Mouse (Mus musculus): ENCODE data around the gene Eif3i. TPM values are rescaled to one million over a fixed set of nuclear protein-coding genes. Genes with fewer than 3 reads are reported as not detected.

Eif3i gene
- total RNA-seq, 4 experiments from 2014 or later, result 119 to 128 (median 123) TPM

DNA sequence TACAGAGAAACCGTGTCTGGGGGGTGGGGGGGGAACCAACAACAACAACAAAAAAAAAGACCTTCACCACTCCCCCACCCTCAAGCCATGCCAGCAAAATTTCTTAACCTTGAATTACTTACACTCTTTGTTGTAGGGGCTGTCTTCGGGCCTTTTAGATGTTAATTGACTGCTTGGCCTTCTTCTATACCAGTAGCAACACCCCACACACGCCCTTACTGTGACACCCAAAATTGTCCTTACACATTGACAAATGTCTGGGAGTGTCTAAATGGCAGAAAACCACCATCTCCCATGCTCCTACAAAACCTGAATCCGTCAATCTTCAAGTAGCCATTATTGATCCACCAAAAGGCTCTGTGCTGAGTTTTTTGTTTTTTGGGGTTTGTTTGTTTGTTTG is 56.3 kb downstream of the Eif3i start:
- no peak for DNase-seq (ENCODE audit: low spot score in 2 of 2)

DNA sequence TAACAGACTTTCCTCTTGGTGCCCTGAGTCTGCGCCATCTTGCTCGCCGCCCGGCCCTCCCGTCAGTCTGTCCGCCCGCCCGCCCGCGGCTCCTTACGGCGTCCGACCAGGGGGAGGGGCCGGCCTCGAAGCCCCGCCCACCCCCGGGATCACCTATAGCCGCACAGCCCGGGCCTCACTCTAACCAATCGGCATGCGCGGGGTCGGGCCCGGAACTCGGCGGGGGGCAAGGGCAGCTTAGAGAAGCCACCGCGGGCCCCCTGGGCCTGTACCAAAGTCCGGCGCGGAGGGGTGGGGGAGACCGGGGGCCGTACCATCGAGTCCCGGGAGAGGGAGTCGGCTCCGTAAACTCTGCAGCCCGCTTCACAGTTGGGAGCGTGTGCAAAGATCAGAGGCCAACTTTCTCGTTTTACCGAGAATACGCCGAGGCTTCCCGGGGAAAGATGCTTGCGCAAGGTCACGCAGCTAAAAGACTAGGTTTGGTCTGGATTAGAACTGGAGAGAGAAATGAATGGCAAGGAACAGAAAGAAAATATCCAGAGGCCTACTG is 57.8 kb downstream of the Eif3i start, which contains the start of gene Hdac1:
Hdac1 (minus strand) TSS at position 122 of the 550 bp plus-strand sequence.
- peak; percentile 94 for DNase-seq (ENCODE audit: low spot score in 2 of 2)

Small RNA genes lying within 50 kb of the gene (microRNA-seq; reads per million reads assigned to microRNA genes)
- gene Mir8119, result 0 reads per million in 2 experiments

Other genes starting within 250 kb of the Eif3i start
- 1 to 10 TPM; 2.5 to 4.5 (median 2.9) TPM for gene Zbtb8a, start 222.5 kb downstream of the Eif3i start, total RNA-seq (2022)
- gene Zbtb8b, start 159.8 kb downstream of the Eif3i start, total RNA-seq (2022), result 1 to 10 TPM; 3.4 to 4.6 (median 4.0) TPM
- gene Bsdc1, start 139.1 kb downstream of the Eif3i start, total RNA-seq (2022), result 10 to 100 TPM; 57.4 to 64.9 (median 62.5) TPM
- under 1 TPM in 3 of 4 experiments, not detected in 1; 0.25 to 0.29 (median 0.25) TPM for gene Tssk3, start 109.6 kb downstream of the Eif3i start, total RNA-seq (2022)
- gene Fam229a, start 109.5 kb downstream of the Eif3i start, total RNA-seq (2022), result not detected
- gene Marcksl1, start 87.1 kb downstream of the Eif3i start, total RNA-seq (2022), result 10 to 100 TPM; 55.9 to 79.7 (median 68.7) TPM
- 10 to 100 TPM; 37.7 to 48.1 (median 44.5) TPM for gene Hdac1, start 57.9 kb downstream of the Eif3i start, total RNA-seq (2022)
- 1 to 10 TPM; 2.4 to 4.7 (median 3.6) TPM for gene Lck, start 27.0 kb downstream of the Eif3i start, total RNA-seq (2022)
- 1 to 10 TPM in 2 of 4 experiments, under 1 TPM in 1, not detected in 1; 0.70 to 2.4 (median 2.3) TPM for gene Fam167b, start 22.1 kb downstream of the Eif3i start, total RNA-seq (2022)
- gene Tmem234, start within 50 bp of the Eif3i start, total RNA-seq (2022), result 10 to 100 TPM; 77.3 to 91.3 (median 84.6) TPM
- 1 to 10 TPM; 4.0 to 7.9 (median 5.9) TPM for gene Dcdc2b, start 13.6 kb upstream of the Eif3i start, total RNA-seq (2022)
- gene Iqcc, start 18.5 kb upstream of the Eif3i start, total RNA-seq (2022), result 10 to 100 TPM; 27.9 to 42.5 (median 36.0) TPM
- 10 to 100 TPM; 59.2 to 67.4 (median 62.1) TPM for gene Ccdc28b, start 23.3 kb upstream of the Eif3i start, total RNA-seq (2022)
- 10 to 100 TPM; 42.1 to 46.3 (median 44.6) TPM for gene Txlna, start 40.4 kb upstream of the Eif3i start, total RNA-seq (2022)
- gene Kpna6, start 72.1 kb upstream of the Eif3i start, total RNA-seq (2022), result 100 to 1,000 TPM in 2 of 4 experiments, 10 to 100 TPM in 2; 80.9 to 108 (median 97.7) TPM
- gene Tmem39b, start 96.2 kb upstream of the Eif3i start, total RNA-seq (2022), result 10 to 100 TPM; 13.4 to 16.0 (median 14.9) TPM
- 10 to 100 TPM; 83.3 to 90.1 (median 85.7) TPM for gene Khdrbs1, start 141.7 kb upstream of the Eif3i start, total RNA-seq (2022)
- gene Ptp4a2, start 210.6 kb upstream of the Eif3i start, total RNA-seq (2022), result 100 to 1,000 TPM; 138 to 173 (median 144) TPM

Measured in layer of hippocampus, adult 8-10 months (tissue).